Mouse (Mus musculus): ENCODE data around the gene Abcc8. TPM values are rescaled to one million over a fixed set of nuclear protein-coding genes. Genes with fewer than 3 reads are reported as not detected.

Abcc8 gene
- total RNA-seq, 2 experiments from 2014 or later: 52.4 to 54.4 TPM

- intact Hi-C loops (cut with DNase I): loop anchor here (5.0 kb wide), 1 partner anchor 46 kb away; no protein-coding TSS in a partner anchor
- peak; percentile 33 for DNase-seq (ENCODE audit: low spot score)
Observed at GRCm38 (mm10) chr7:46116118-46116581, 63.7 kb downstream of the Abcc8 start.

- DNase-seq (ENCODE audit: low spot score): no peak
- intact Hi-C loops (cut with DNase I): no loop called here
Observed at GRCm38 (mm10) chr7:46113435-46113834, 66.4 kb downstream of the Abcc8 start.

- intact Hi-C loops (cut with DNase I): no loop called here
- no peak for DNase-seq (ENCODE audit: low spot score)
Observed at GRCm38 (mm10) chr7:46111938-46112337, 67.9 kb downstream of the Abcc8 start.

- intact Hi-C loops (cut with DNase I): no loop called here
- DNase-seq (ENCODE audit: low spot score): no peak
Observed at GRCm38 (mm10) chr7:46111212-46111817, 68.5 kb downstream of the Abcc8 start.

GRCm38 (mm10) chr7:46110079-46110478, 69.8 kb downstream of the Abcc8 start:
- no peak for DNase-seq (ENCODE audit: low spot score)
- intact Hi-C loops (cut with DNase I): no loop called here

- no peak for DNase-seq (ENCODE audit: low spot score)
Observed at GRCm38 (mm10) chr7:46105484-46105883, 74.3 kb downstream of the Abcc8 start.

GRCm38 (mm10) chr7:46104256-46104915, 75.4 kb downstream of the Abcc8 start:
- DNase-seq (ENCODE audit: low spot score): no peak
- intact Hi-C loops (cut with DNase I): no loop called here

More at GRCm38 (mm10) chr7:46105484-46105883, 74.3 kb downstream of the Abcc8 start:
- intact Hi-C loops (cut with DNase I): no loop called here

- intact Hi-C loops (cut with DNase I): no loop called here
- DNase-seq (ENCODE audit: low spot score): no peak
Observed at GRCm38 (mm10) chr7:46103771-46104170, 76.1 kb downstream of the Abcc8 start.

- DNase-seq (ENCODE audit: low spot score): no peak
- intact Hi-C loops (cut with DNase I): no loop called here
Observed at GRCm38 (mm10) chr7:46103075-46103591, 76.7 kb downstream of the Abcc8 start.

- peak; percentile 27 for DNase-seq (ENCODE audit: low spot score)
- intact Hi-C loops (cut with DNase I): no loop called here
Observed at GRCm38 (mm10) chr7:46100563-46100962, 79.3 kb downstream of the Abcc8 start, which contains the start of gene Kcnj11. Gene Kcnj11, minus strand, starts transcription at chr7:46100764.

- DNase-seq (ENCODE audit: low spot score): no peak
- intact Hi-C loops (cut with DNase I): loop anchor here (5.0 kb wide), 2 partner anchors 63 to 103 kb away; no protein-coding TSS in a partner anchor
Observed at GRCm38 (mm10) chr7:46099682-46100081, 80.2 kb downstream of the Abcc8 start.

GRCm38 (mm10) chr7:46098919-46099286, 80.9 kb downstream of the Abcc8 start:
- intact Hi-C loops (cut with DNase I): loop anchor here (5.0 kb wide), 2 partner anchors 63 to 103 kb away; no protein-coding TSS in a partner anchor
- no peak for DNase-seq (ENCODE audit: low spot score)

- intact Hi-C loops (cut with DNase I): loop anchor here (5.0 kb wide), 2 partner anchors 64 to 104 kb away; no protein-coding TSS in a partner anchor
- no peak for DNase-seq (ENCODE audit: low spot score)
Observed at GRCm38 (mm10) chr7:46098221-46098918, 81.5 kb downstream of the Abcc8 start.

GRCm38 (mm10) chr7:46097319-46097783, 82.5 kb downstream of the Abcc8 start:
- DNase-seq (ENCODE audit: low spot score): no peak
- intact Hi-C loops (cut with DNase I): loop anchor here (5.0 kb wide), 2 partner anchors 65 to 105 kb away; no protein-coding TSS in a partner anchor

GRCm38 (mm10) chr7:46096136-46096535, 83.7 kb downstream of the Abcc8 start:
- intact Hi-C loops (cut with DNase I): loop anchor here (1.0 to 5.0 kb wide), 4 partner anchors 66 to 130 kb away; no protein-coding TSS in a partner anchor
- DNase-seq (ENCODE audit: low spot score): no peak

- DNase-seq (ENCODE audit: low spot score): no peak
- intact Hi-C loops (cut with DNase I): no loop called here
Observed at GRCm38 (mm10) chr7:46092803-46093202, 87.0 kb downstream of the Abcc8 start.

GRCm38 (mm10) chr7:46088241-46088640, 91.6 kb downstream of the Abcc8 start:
- intact Hi-C loops (cut with DNase I): no loop called here
- DNase-seq (ENCODE audit: low spot score): no peak

- DNase-seq (ENCODE audit: low spot score): no peak
- intact Hi-C loops (cut with DNase I): no loop called here
Observed at GRCm38 (mm10) chr7:46086378-46086777, 93.5 kb downstream of the Abcc8 start.

- no peak for DNase-seq (ENCODE audit: low spot score)
- intact Hi-C loops (cut with DNase I): no loop called here
Observed at GRCm38 (mm10) chr7:46084839-46085513, 94.9 kb downstream of the Abcc8 start.

- intact Hi-C loops (cut with DNase I): no loop called here
- DNase-seq (ENCODE audit: low spot score): no peak
Observed at GRCm38 (mm10) chr7:46084024-46084423, 95.8 kb downstream of the Abcc8 start.
